Mouse (Mus musculus) erythroblast, embryonic 14.5 days (primary cell): Measurements from ENCODE around the gene Hnrnpf. TPM values are rescaled to one million over a fixed set of nuclear protein-coding genes. Genes with fewer than 3 reads are reported as not detected.

ENCODE experiments used
- H3K27me3 ChIP-seq: 2 replicates; pipeline ENCODE4 v1.6.1; 2012; ENCODE audit warnings: inconsistent platforms; ENCODE audit not compliant: control insufficient read depth
- H3K36me3 ChIP-seq: 2 replicates; pipeline ENCODE4 v1.6.1; 2012; ENCODE audit warnings: mild to moderate bottlenecking, inconsistent platforms; ENCODE audit not compliant: control insufficient read depth
- H3K4me1 ChIP-seq: 2 replicates; pipeline ENCODE4 v1.6.1; 2012; ENCODE audit warnings: inconsistent platforms; ENCODE audit not compliant: control insufficient read depth
- H3K4me3 ChIP-seq: replicated peaks from 2 replicates; pipeline ENCODE3; 2012; ENCODE audit warnings: moderate library complexity, mild to moderate bottlenecking, inconsistent platforms
- H3K9me3 ChIP-seq: 2 replicates; pipeline ENCODE4 v1.6.1; 2012; ENCODE audit warnings: low read length, inconsistent platforms, mixed read lengths; ENCODE audit not compliant: control insufficient read depth
- GATA1 ChIP-seq: IDR thresholded peaks from 2 replicates; pipeline ENCODE4 v1.6.1; 2012; ENCODE audit warnings: low read length, inconsistent platforms, mixed read lengths
- TAL1 ChIP-seq: IDR thresholded peaks from 3 replicates; pipeline ENCODE4 v1.6.1; 2012; ENCODE audit warnings: low read length, inconsistent platforms, mixed read lengths
- polyA plus RNA-seq: library from polyadenylated mRNA; stranded (reverse); fragments of >175 nt; gene quantifications from 2 replicates; pipeline ENCODE4 v1.2.3, GENCODE M21; 2012

Hnrnpf gene
- polyA plus RNA-seq, 1 experiment: 14.1 TPM

DNA sequence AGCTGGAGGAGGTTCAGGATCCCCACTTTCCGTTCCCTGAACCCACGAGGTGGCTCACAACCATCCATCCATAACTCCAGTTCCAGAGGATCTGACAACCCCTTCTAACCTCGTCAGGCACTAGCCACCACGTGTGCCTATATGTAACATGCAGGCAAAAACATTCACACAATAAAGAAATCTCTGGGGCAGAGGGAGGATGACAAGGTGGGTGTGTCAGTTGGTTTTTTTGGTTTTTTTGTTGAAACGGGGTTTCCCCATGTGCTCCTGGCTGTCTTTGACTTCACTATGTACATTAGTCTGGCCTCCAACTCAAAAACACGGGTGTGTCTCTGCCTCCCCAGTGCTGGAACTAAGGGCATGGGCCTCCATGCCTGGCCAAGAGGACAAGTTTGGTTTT is 9.9 kb upstream of the Hnrnpf start:
- no peak for TF ChIP-seq TAL1
- TF ChIP-seq GATA1: no peak
- Histone ChIP-seq H3K36me3 (peaks cover 10% of the 10 kb centered on the region), H3K4me3 (no peak overlapping the region), H3K4me1 (peaks cover 68% of the 10 kb centered on the region), H3K27me3 (no peaks in the 10 kb centered on the region), H3K9me3 (no peaks in the 10 kb centered on the region)

DNA sequence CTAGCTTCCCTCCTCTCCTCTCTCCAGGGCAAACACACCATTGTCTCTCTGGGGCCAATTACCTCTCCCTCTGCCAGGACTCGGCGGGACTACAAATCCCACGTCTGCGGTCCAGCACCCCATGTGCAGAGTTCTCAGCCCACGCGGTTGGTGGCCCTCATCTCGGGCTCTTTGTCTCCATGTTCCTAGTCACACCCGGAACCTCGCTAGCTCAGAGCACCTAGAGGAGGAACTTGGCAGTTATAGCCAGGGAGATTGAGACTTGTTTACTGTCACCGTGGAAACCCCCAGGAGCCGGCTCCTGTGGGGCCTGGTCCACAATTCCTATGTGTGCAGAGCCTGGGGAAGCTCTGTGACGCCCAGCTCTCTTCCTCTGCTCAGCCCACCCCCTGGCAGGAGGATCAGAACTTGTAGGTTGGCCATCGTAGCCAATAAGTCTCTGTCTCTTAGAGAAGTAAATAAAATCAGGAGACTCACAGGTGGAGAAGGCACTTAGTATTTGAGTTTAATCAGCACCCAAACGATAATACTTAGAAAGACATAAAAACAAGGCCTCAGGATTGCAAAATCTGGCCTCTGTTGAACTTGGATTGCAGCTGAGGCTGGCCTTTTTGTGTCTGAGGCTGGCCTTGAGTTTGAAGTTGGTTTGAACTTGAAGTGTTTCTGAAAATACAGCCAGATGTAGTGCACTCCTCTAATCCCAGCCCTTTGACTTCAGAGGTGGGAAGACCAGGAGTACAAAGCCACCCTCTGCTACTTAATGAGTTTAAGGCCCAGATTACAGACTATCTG is 8.6 kb upstream of the Hnrnpf start:
- H3K4me3 ChIP-seq: no peak overlapping the region
- peaks cover 59% of the 10 kb centered on the region for H3K4me1 ChIP-seq

DNA sequence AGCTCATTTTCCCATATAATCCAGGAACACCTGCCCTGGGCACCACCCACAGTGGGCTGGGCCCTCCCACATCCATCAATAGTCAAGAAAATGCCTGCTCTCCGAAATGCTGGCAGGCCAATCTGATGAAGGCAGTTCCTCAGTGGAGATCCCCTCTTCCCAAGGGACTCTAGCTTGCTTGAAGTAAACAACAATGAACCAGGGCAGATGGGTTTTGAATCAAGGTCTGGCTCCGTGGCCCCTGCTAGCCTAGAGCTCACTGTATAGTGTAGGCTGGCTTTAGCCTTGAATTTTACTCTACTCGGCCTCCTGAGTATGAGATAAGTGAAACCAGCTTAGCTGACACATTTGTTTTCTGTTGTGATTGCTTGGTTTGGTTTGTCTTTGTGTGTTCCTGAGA is 7.7 kb upstream of the Hnrnpf start:
- TF ChIP-seq GATA1 (no peak), TAL1 (no peak)
- peaks cover 54% of the 10 kb centered on the region for H3K4me1 ChIP-seq

More for the DNA sequence above, 8.6 kb upstream of the Hnrnpf start:
- TF ChIP-seq TAL1 (no peak), GATA1 (no peak)
- H3K9me3 ChIP-seq: no peaks in the 10 kb centered on the region
- peaks cover 4% of the 10 kb centered on the region for H3K36me3 ChIP-seq
- no peaks in the 10 kb centered on the region for H3K27me3 ChIP-seq

DNA sequence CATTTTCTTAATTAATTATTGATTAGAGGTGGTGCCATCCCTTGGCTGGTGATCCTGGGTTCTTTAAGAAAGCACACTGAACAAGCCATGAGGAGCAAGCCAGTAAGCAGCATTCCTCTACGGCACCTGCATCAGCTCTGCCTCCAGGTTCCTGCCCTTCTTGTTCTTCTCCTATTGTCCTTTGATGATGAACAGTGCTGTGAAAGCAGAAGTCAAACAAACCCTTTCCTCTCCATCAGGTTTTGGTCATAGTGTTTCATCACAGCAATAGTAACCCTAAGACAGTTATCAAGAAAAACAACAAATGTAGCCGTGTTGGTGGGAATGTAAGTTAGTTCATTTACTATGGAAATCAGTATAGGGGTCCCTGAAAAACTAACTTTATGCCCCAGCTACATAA is 6.7 kb upstream of the Hnrnpf start:
- TF ChIP-seq GATA1 (no peak), TAL1 (no peak)
- Histone ChIP-seq H3K9me3 (no peaks in the 10 kb centered on the region), H3K4me3 (no peak overlapping the region), H3K4me1 (peaks cover 44% of the 10 kb centered on the region), H3K27me3 (no peaks in the 10 kb centered on the region), H3K36me3 (peaks cover 2% of the 10 kb centered on the region)

More for the DNA sequence above, 7.7 kb upstream of the Hnrnpf start:
- Histone ChIP-seq H3K4me3 (no peak overlapping the region), H3K36me3 (peaks cover 4% of the 10 kb centered on the region), H3K9me3 (no peaks in the 10 kb centered on the region), H3K27me3 (no peaks in the 10 kb centered on the region)

DNA sequence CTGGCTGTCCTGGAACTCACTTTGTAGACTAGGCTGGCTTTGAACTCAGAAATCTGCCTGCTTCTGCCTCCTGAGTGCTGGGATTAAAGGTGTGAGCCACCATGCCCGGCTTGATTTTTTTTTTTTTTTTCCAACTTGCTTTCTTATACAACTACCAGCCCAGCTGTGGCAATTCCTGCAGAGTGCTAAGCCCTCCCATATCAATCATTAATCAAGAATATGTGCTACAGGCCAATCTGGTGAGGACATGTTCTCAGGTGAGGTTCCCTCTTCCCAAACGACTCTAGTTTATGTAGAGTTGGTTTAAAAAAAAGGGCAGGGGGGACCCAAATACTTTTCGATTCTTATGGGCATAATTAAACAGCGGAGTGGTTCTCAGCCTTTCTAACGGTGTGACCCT is 2.3 kb upstream of the Hnrnpf start:
- Histone ChIP-seq H3K36me3 (no peaks in the 10 kb centered on the region), H3K4me1 (peaks cover 45% of the 10 kb centered on the region), H3K9me3 (no peaks in the 10 kb centered on the region), H3K27me3 (no peaks in the 10 kb centered on the region), H3K4me3 (no peak overlapping the region)
- TF ChIP-seq GATA1 (no peak), TAL1 (no peak)

DNA sequence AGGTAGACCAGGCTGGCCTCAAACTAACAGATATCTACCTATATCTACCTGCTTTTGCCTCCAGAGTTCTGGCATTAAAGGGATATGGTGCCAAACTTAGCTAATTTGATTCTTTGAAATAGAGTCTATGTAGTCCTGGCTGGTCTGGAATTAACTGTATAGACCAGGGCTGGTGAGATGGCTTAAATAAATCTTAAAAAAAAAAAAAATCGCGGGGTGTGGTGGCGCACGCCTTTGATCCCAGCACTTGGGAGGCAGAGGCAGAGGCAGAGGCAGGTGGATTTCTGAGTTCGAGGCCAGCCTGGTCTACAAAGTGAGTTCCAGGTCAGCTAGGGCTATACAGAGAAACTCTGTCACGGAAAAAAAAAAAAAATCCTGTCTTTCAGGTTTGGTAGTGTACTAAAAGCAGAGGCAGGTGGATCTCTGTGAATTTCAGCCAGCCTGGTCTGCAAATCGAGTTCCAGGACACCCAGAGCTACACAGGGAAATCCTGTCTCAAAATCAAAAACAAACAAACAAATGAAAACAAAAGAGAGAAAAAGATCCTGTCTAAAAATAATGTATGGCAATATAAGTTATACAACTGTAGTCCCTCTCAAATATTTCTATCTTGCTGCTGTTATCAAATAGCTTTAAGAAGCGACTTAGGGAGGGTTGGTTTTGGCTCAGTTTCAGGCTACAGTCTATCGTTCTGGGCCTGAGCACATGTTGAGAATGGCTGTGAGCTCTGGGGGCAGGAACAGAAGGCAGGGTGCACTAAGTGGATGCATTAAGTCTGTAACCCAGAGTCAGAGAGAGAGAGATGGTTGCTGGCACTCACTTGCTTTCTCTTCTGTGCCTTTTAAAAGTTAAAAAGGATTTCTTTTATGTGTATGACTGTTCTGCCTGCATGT is 1.6 kb downstream of the Hnrnpf start:
- Histone ChIP-seq H3K4me3 (no peak overlapping the region), H3K9me3 (no peaks in the 10 kb centered on the region), H3K27me3 (no peaks in the 10 kb centered on the region), H3K36me3 (no peaks in the 10 kb centered on the region; the same call in 1 of the 2 replicates), H3K4me1 (peaks cover 65% of the 10 kb centered on the region)
- TF ChIP-seq GATA1: no peak
- TF ChIP-seq TAL1: no peak

DNA sequence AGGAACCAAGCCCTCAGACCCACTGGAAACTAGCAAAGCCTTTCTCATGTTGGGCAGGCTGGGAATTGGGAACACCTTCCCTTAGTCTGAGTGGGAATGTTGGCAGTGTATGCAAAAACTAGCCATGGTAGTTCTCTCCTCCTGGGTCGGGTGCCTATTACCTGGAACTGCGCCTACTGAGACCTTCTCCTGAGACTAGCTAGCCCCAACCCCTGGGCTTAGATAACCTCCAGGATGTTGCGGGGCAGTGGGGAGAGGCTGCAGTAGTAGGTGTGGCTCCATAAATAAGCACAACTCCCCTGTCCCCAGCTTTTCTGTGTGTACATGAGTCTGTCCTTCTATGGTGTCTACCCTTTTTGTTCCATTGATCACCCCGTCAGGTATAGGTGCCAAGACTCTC is 2.4 kb downstream of the Hnrnpf start:
- Histone ChIP-seq H3K9me3 (no peaks in the 10 kb centered on the region), H3K27me3 (no peaks in the 10 kb centered on the region), H3K4me1 (peaks cover 65% of the 10 kb centered on the region), H3K36me3 (no peaks in the 10 kb centered on the region; the same call in 1 of the 2 replicates), H3K4me3 (no peak overlapping the region)
- TF ChIP-seq TAL1 (no peak), GATA1 (no peak)

DNA sequence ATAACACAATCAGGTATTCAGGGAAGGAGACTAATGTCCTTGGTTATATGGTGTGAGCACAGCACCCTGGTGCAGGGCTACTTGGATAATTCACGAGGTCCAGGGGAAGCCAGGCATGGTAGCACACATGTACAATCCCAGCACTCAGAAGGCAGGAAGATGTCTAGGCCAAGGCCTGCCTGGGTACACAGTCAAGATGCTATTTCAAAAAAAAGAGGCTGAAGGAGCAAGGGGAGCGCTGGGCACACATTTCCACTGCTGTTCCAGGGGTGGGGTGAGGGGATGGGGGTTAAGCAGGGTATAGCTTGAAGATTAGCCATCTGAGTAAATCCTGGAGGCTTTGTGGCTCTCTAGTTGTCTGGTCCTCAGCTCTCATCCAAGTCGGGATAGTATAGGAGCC is 3.7 kb downstream of the Hnrnpf start:
- H3K4me3 ChIP-seq: no peak overlapping the region
- TF ChIP-seq TAL1 (no peak), GATA1 (no peak)
- H3K36me3 ChIP-seq: no peaks in the 10 kb centered on the region; the same call in 1 of the 2 replicates
- H3K4me1 ChIP-seq: peaks cover 77% of the 10 kb centered on the region
- no peaks in the 10 kb centered on the region for H3K9me3 ChIP-seq
- H3K27me3 ChIP-seq: no peaks in the 10 kb centered on the region
